Mouse (Mus musculus): ENCODE data around the gene Adam1b.
A peak's percentile ranks its signal among the peaks of the same experiment; 100 is the strongest.

The Adam1b gene

GRCm38 (mm10) chr5:121493305-121493704 lies 9.9 kb downstream of the Adam1b start:
- DNase-seq, result no peak

GRCm38 (mm10) chr5:121484801-121485200 lies 18.4 kb downstream of the Adam1b start:
- DNase-seq, result no peak

- peak; percentile 67 to 78 for DNase-seq
Observed at GRCm38 (mm10) chr5:121477680-121478079, 25.6 kb downstream of the Adam1b start.

GRCm38 (mm10) chr5:121476040-121476439 lies 27.2 kb downstream of the Adam1b start:
- no peak for DNase-seq

- DNase-seq, result no peak
Observed at GRCm38 (mm10) chr5:121474610-121475009, 28.6 kb downstream of the Adam1b start.

GRCm38 (mm10) chr5:121472411-121472810 lies 30.8 kb downstream of the Adam1b start:
- no peak for DNase-seq

- DNase-seq, result no peak
Observed at GRCm38 (mm10) chr5:121469566-121469965, 33.7 kb downstream of the Adam1b start.

- no peak for DNase-seq
Observed at GRCm38 (mm10) chr5:121463601-121464250, 39.5 kb downstream of the Adam1b start.

GRCm38 (mm10) chr5:121462967-121463366 lies 40.3 kb downstream of the Adam1b start:
- no peak for DNase-seq

- DNase-seq, result no peak
Observed at GRCm38 (mm10) chr5:121462171-121462502, 41.1 kb downstream of the Adam1b start.

GRCm38 (mm10) chr5:121461339-121462170 lies 41.7 kb downstream of the Adam1b start:
- DNase-seq, result no peak

- no peak for DNase-seq
Observed at GRCm38 (mm10) chr5:121455510-121456265, 47.5 kb downstream of the Adam1b start.

GRCm38 (mm10) chr5:121454503-121454782 lies 48.8 kb downstream of the Adam1b start:
- peak in 1 of 2 experiments; percentile 28 for DNase-seq

GRCm38 (mm10) chr5:121453743-121454502 lies 49.3 kb downstream of the Adam1b start:
- no peak for DNase-seq

- DNase-seq, result peak; percentile 73 to 76
Observed at GRCm38 (mm10) chr5:121452906-121453305, 50.3 kb downstream of the Adam1b start.

- DNase-seq, result peak; percentile 99 to 100
Observed at GRCm38 (mm10) chr5:121452026-121452869, 51.0 kb downstream of the Adam1b start, which contains the start of gene Erp29. Erp29 (minus strand) TSS chr5:121452506.

GRCm38 (mm10) chr5:121451644-121452025 lies 51.6 kb downstream of the Adam1b start, which contains the start of gene Tmem116:
Tmem116 (plus strand) TSS chr5:121451893.
- peak; percentile 65 to 70 for DNase-seq

GRCm38 (mm10) chr5:121451203-121451602 lies 52.0 kb downstream of the Adam1b start:
- peak in 1 of 2 experiments; percentile 21 for DNase-seq

GRCm38 (mm10) chr5:121450476-121450875 lies 52.8 kb downstream of the Adam1b start:
- DNase-seq, result no peak

All from cerebellum, postnatal 10 days (tissue).